Mouse (Mus musculus) embryonic facial prominence, embryonic 15.5 days (tissue): ENCODE data around the gene Tnrc6a. TPM values are rescaled to one million over a fixed set of nuclear protein-coding genes. Genes with fewer than 3 reads are reported as not detected.

Source experiments
- ATAC-seq: fragments of 200-750 bp; cut with Nextera tagmentation; 2 replicates; pipeline ENCODE4 v1.8.0; 2017; ENCODE audit warnings: low read depth, moderate TSS enrichment; ENCODE audit not compliant: insufficient number of reproducible peaks, low FRiP score, low TSS enrichment
- H3K27ac ChIP-seq: fragments of 300-500 bp; sonication (generic); replicated peaks from 2 replicates; pipeline ENCODE4 v1.5.1; 2015; ENCODE audit warnings: mild to moderate bottlenecking, inconsistent platforms
- H3K27me3 ChIP-seq: fragments of 300-500 bp; sonication (generic); 2 replicates; pipeline ENCODE4 v1.6.1; 2015; ENCODE audit warnings: inconsistent platforms
- H3K36me3 ChIP-seq: fragments of 300-500 bp; sonication (generic); 2 replicates; pipeline ENCODE4 v1.6.1; 2015; ENCODE audit warnings: mild to moderate bottlenecking, inconsistent platforms
- H3K4me1 ChIP-seq: fragments of 300-500 bp; sonication (generic); 2 replicates; pipeline ENCODE4 v1.6.1; 2015; ENCODE audit warnings: inconsistent platforms
- H3K4me2 ChIP-seq: fragments of 300-500 bp; sonication (generic); replicated peaks from 2 replicates; pipeline ENCODE4 v1.6.1; 2015; ENCODE audit warnings: mild to moderate bottlenecking, inconsistent platforms
- H3K4me3 ChIP-seq: fragments of 300-500 bp; sonication (generic); replicated peaks from 2 replicates; pipeline ENCODE4 v1.5.1; 2015; ENCODE audit warnings: mild to moderate bottlenecking, inconsistent platforms
- H3K9ac ChIP-seq: fragments of 300-500 bp; sonication (generic); 2 replicates; pipeline ENCODE4 v1.6.1; 2015; ENCODE audit warnings: inconsistent platforms
- H3K9me3 ChIP-seq: fragments of 300-500 bp; sonication (generic); replicated peaks from 2 replicates; pipeline ENCODE4 v1.6.1; 2016; ENCODE audit warnings: inconsistent platforms
- WGBS: fragments of 180-500 bp; shearing (Covaris S2); methylation state at CpG from one replicate; pipeline ENCODE4 v1.1.7; 2015; 5-methylcytosine and 5-hydroxymethylcytosine counted together
- polyA plus RNA-seq: library from polyadenylated mRNA; unstranded; fragments of >200 nt; fragmentation: Nextera tagmentation; extraction: Ambion mirVana; gene quantifications from 2 replicates; pipeline ENCODE4 v1.2.1, GENCODE M21; 2015

Tnrc6a gene
- polyA plus RNA-seq, 1 experiment from 2014 or later: 47.7 TPM

DNA sequence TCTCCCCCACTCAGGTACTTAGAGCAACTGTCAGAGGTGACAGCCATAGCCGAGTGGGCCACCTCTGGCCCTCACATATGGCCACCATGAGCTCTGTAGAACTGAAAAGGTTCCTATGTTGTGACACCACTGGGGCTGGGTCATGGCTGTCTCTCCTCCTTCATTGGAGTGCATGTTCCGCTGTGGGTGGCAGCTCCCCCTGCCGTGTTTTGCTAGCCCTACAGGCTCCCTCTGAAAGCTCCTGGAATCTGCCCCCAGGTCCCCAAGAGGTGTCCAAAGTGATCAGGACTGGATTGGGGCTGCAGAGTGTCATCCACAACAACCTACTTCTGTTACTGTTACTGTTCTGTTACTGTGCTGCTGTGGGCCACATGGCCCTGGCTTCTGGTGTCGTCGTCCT is 88.6 kb downstream of the Tnrc6a start:
- Histone ChIP-seq H3K27me3 (no peaks in the 10 kb centered on the region), H3K4me2 (no peak overlapping the region), H3K4me3 (no peak overlapping the region), H3K4me1 (peaks cover 6% of the 10 kb centered on the region; the same call in 1 of the 2 replicates), H3K9ac (no peak overlapping the region), H3K9me3 (no peaks in the 10 kb centered on the region), H3K36me3 (no peaks in the 10 kb centered on the region), H3K27ac (no peak overlapping the region)
- no peak for ATAC-seq
- WGBS: 76% methylated on average over 5 of the region's 5 CpGs

GRCm38 (mm10) chr7:123214365-123215075 is 90.8 kb downstream of the Tnrc6a start, which contains the start of gene Slc5a11:
TSS of gene Slc5a11 (plus strand) at chr7:123214780.
- WGBS: 31% methylated on average over 8 of the region's 8 CpGs
- no peaks in the 10 kb centered on the region for H3K27me3 ChIP-seq
- H3K4me3 ChIP-seq: no peak within 1 kb of the TSS
- H3K9me3 ChIP-seq: no peaks in the 10 kb centered on the region
- no peak within 1 kb of the TSS for H3K9ac ChIP-seq
- H3K36me3 ChIP-seq: no peaks in the 10 kb centered on the region
- H3K4me2 ChIP-seq: no peak within 1 kb of the TSS
- no peak within 1 kb of the TSS for H3K27ac ChIP-seq
- ATAC-seq: peak; percentile 32; the same call in 1 of the 2 replicates
- peaks cover 9% of the 10 kb centered on the region; the same call in 1 of the 2 replicates for H3K4me1 ChIP-seq

- Histone ChIP-seq H3K9ac (no peak overlapping the region), H3K27me3 (no peaks in the 10 kb centered on the region), H3K4me1 (peaks cover 9% of the 10 kb centered on the region; the same call in 1 of the 2 replicates), H3K4me3 (no peak overlapping the region), H3K36me3 (no peaks in the 10 kb centered on the region), H3K27ac (no peak overlapping the region), H3K9me3 (no peaks in the 10 kb centered on the region), H3K4me2 (no peak overlapping the region)
- WGBS: 39% methylated on average over 2 of the region's 2 CpGs
- ATAC-seq: no peak
Measured at GRCm38 (mm10) chr7:123215138-123215537, 91.5 kb downstream of the Tnrc6a start.

DNA sequence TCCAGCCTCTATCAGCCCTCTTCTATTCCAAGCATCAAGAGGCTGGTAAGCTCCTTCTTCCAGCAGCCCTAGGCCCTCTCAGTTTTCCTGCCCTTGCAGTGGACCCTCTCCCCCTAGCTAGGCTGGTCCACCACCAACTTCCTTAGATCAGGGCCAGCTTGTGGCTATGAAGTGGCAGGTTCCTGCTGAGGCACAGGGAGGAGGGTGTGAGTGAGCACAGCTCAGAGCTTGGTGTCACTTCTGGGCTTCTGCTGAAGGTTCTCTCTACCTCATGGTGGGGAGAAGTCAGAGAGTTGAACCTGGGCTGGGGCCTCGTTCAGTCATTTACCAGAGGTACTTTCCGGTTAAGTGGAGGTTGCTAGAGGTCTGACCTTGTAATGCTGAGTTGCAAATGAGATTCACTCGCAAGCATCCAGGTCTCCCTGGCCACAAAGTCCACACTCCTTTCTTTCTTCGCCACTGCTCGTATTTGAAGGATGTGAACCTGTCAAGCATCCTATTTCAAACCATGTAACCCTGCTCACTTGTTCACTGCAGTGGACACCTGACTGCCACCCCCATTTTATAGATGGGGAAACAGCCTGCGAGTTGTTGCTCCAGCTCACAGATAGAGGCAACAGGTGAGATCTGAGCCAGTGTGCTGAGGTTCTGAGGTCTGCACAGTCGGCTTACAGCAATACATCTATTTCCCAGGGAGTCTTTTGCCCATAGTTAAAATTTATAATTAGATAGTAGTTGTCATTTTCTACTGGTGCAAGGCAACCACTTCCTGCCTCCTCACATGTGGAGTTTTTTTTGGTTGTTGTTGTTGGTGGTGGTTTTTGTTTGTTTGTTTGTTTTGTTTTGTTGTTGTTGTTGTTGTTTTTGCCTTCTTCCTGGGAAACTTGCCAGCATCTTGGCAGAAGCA is 94.0 kb downstream of the Tnrc6a start:
- WGBS: 71% methylated on average over 7 of the region's 7 CpGs

GRCm38 (mm10) chr7:123218620-123219019 is 94.9 kb downstream of the Tnrc6a start:
- no peak for ATAC-seq
- Histone ChIP-seq H3K4me2 (no peak overlapping the region), H3K36me3 (no peaks in the 10 kb centered on the region), H3K27ac (no peak overlapping the region), H3K27me3 (no peaks in the 10 kb centered on the region), H3K9ac (no peak overlapping the region), H3K4me3 (no peak overlapping the region), H3K9me3 (no peaks in the 10 kb centered on the region), H3K4me1 (peaks cover 11% of the 10 kb centered on the region; the same call in 1 of the 2 replicates)
- WGBS: 33% methylated on average over 6 of the region's 6 CpGs

More for the DNA sequence above, 94.0 kb downstream of the Tnrc6a start:
- Histone ChIP-seq H3K27ac (no peak overlapping the region), H3K4me2 (no peak overlapping the region), H3K9me3 (no peaks in the 10 kb centered on the region), H3K27me3 (no peaks in the 10 kb centered on the region), H3K4me3 (no peak overlapping the region), H3K9ac (no peak overlapping the region), H3K36me3 (no peaks in the 10 kb centered on the region), H3K4me1 (peaks cover 11% of the 10 kb centered on the region; the same call in 1 of the 2 replicates)
- no peak for ATAC-seq

GRCm38 (mm10) chr7:123219781-123220632 is 96.3 kb downstream of the Tnrc6a start:
- Histone ChIP-seq H3K9ac (no peak overlapping the region), H3K36me3 (no peaks in the 10 kb centered on the region), H3K27ac (no peak overlapping the region), H3K27me3 (no peaks in the 10 kb centered on the region), H3K4me1 (peaks cover 6% of the 10 kb centered on the region; the same call in 1 of the 2 replicates), H3K9me3 (no peaks in the 10 kb centered on the region), H3K4me2 (no peak overlapping the region), H3K4me3 (no peak overlapping the region)
- WGBS: 67% methylated on average over 13 of the region's 13 CpGs
- peak; percentile 45; the same call in 1 of the 2 replicates for ATAC-seq

DNA sequence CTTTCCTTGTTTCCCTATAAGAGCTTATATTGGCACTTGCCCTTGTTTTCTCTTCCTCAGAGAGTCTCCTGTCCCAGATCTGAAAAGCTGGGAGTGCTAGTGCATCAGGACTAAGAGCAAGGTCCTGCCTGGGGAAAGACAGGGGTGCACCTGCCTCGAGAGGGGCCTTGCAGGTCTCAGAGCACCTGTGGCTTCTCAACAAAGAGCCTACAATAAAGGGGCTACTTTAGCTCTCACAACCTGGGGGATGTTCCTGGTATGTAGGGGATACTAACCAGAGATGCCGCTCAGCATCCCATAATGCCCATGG is 96.9 kb downstream of the Tnrc6a start:
- Histone ChIP-seq H3K9ac (no peak overlapping the region), H3K4me1 (peaks cover 6% of the 10 kb centered on the region; the same call in 1 of the 2 replicates), H3K4me3 (no peak overlapping the region), H3K27ac (no peak overlapping the region), H3K27me3 (no peaks in the 10 kb centered on the region), H3K9me3 (no peaks in the 10 kb centered on the region), H3K4me2 (no peak overlapping the region), H3K36me3 (no peaks in the 10 kb centered on the region)
- no peak for ATAC-seq
- WGBS: 55% methylated on average over 2 of the region's 2 CpGs

- Histone ChIP-seq H3K4me1 (peaks cover 3% of the 10 kb centered on the region; the same call in 1 of the 2 replicates), H3K4me3 (no peak overlapping the region), H3K27ac (no peak overlapping the region), H3K36me3 (no peaks in the 10 kb centered on the region), H3K9ac (no peak overlapping the region), H3K27me3 (no peaks in the 10 kb centered on the region), H3K4me2 (no peak overlapping the region), H3K9me3 (no peaks in the 10 kb centered on the region)
- no peak for ATAC-seq
- WGBS: 84% methylated on average over 9 of the region's 9 CpGs
Measured at GRCm38 (mm10) chr7:123224076-123224475, 100.4 kb downstream of the Tnrc6a start.

DNA sequence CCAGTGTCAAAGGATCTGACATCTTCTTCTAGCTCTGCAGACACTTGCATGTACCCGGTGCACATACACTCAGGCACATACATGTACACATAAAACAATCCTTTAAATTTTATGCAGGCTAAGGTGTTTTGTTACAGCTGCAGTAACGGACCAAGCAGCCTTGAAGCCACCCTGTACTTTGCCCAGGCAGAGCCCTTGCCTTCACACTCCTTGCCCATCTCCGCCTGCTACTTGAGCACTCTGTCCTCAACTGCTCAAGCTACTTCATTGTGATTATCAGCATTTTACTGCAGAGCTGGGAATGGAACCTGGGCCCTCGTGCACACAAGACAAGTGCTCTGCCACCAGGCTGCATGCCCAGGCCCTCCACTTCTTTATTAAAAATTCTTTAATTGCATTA is 101.5 kb downstream of the Tnrc6a start:
- 79% methylated on average over 4 of the region's 4 CpGs for WGBS
- Histone ChIP-seq H3K27me3 (no peaks in the 10 kb centered on the region), H3K9ac (no peak overlapping the region), H3K4me3 (no peak overlapping the region), H3K4me2 (no peak overlapping the region), H3K36me3 (no peaks in the 10 kb centered on the region), H3K27ac (no peak overlapping the region), H3K4me1 (peaks cover 2% of the 10 kb centered on the region; the same call in 1 of the 2 replicates), H3K9me3 (no peaks in the 10 kb centered on the region)
- no peak for ATAC-seq

DNA sequence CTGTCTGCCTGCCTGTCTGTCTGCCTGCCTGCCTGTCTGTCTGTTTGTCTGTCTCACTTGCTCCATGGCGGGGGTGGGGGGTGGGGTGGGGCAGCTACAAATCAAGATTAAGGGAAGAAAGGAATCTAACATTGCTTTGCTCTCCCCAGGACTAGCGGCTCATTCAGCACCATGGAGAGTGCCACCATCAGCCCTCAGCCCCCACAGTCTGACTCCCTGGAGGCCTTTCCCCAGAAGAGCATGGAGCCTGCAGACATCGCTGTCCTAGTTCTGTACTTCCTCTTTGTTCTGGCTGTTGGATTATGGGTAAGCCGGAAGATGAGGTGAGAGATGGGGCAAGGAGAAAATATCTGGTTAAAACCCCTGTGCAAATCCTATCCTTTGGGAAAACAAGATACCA is 111.8 kb downstream of the Tnrc6a start:
- no peak overlapping the region for H3K4me2 ChIP-seq
- ATAC-seq: no peak
- H3K36me3 ChIP-seq: no peaks in the 10 kb centered on the region
- WGBS: 15% methylated on average over 4 of the region's 4 CpGs
- H3K27me3 ChIP-seq: no peaks in the 10 kb centered on the region
- H3K4me3 ChIP-seq: no peak overlapping the region
- H3K27ac ChIP-seq: no peak overlapping the region
- no peaks in the 10 kb centered on the region for H3K4me1 ChIP-seq
- no peak overlapping the region for H3K9ac ChIP-seq
- H3K9me3 ChIP-seq: no peaks in the 10 kb centered on the region

GRCm38 (mm10) chr7:123238621-123239020 is 114.9 kb downstream of the Tnrc6a start:
- no peak overlapping the region for H3K27ac ChIP-seq
- no peaks in the 10 kb centered on the region for H3K27me3 ChIP-seq
- no peaks in the 10 kb centered on the region for H3K36me3 ChIP-seq
- no peak overlapping the region for H3K9ac ChIP-seq
- H3K4me3 ChIP-seq: no peak overlapping the region
- H3K4me2 ChIP-seq: no peak overlapping the region
- no peaks in the 10 kb centered on the region for H3K4me1 ChIP-seq
- H3K9me3 ChIP-seq: no peaks in the 10 kb centered on the region
- no peak for ATAC-seq
- WGBS: 84% methylated on average over 4 of the region's 4 CpGs
